Mouse (Mus musculus) kidney, adult 10 weeks (tissue): ENCODE data around the gene Crnn. TPM values are rescaled to one million over a fixed set of nuclear protein-coding genes. Genes with fewer than 3 reads are reported as not detected.

ENCODE experiments used
- polyA plus RNA-seq: library from polyadenylated mRNA; stranded (reverse); fragments of 350-450 nt; fragmentation: Illumina TruSeq; extraction: RNeasy Lipid Tissue Mini Kit (QIAGEN cat#74804); gene quantifications from one replicate; pipeline ENCODE4 v1.2.3, GENCODE M21; 2014; ENCODE audit warnings: low read depth, low replicate concordance

Crnn gene
- polyA plus RNA-seq = not detected

GRCm38 (mm10) chr3:93144510-93145051, at the start of gene Crnn:
Gene Crnn, plus strand, starts transcription at chr3:93144787.

DNA sequence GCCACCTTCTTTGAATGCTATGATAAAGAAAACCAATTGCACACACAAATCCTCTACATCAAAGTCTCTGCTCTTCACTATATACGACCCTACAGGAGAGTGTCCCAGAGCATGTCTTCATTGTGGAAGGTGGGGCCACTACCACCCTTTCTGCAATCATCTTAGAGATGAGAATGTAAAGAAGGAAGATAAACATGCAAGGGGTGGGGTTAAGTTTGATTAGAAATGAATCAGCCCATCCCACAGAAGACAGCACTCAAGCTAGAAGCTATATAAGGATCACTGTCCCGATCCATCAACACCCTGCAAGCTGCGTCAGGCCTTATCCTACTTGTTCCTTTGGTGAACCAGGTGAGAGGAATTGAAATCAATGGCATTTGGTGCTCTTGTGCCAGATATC, 52.4 kb downstream of the Crnn start, which contains the start of gene Flg2:
TSS of gene Flg2 (plus strand) at position 301 of the 400 bp plus-strand sequence.

Other genes starting within 250 kb of the Crnn start
- not detected for gene Lce3a, start 218.6 kb upstream of the Crnn start, polyA plus RNA-seq
- not detected for gene Lce3b, start 211.8 kb upstream of the Crnn start, polyA plus RNA-seq
- gene Lce3c, start 200.3 kb upstream of the Crnn start, polyA plus RNA-seq = not detected
- gene Lce3d, start 187.4 kb upstream of the Crnn start, polyA plus RNA-seq = not detected
- gene Lce3e, start 177.7 kb upstream of the Crnn start, polyA plus RNA-seq = not detected
- gene Lce3f, start 152.6 kb upstream of the Crnn start, polyA plus RNA-seq = not detected
- not detected for gene Crct1, start 129.1 kb upstream of the Crnn start, polyA plus RNA-seq
- not detected for gene Lce1m, start 125.7 kb upstream of the Crnn start, polyA plus RNA-seq
- not detected for gene Gm4858, start 76.0 kb upstream of the Crnn start, polyA plus RNA-seq
- gene Flg2, start 52.5 kb downstream of the Crnn start, polyA plus RNA-seq = not detected
- not detected for gene Flg, start 128.7 kb downstream of the Crnn start, polyA plus RNA-seq
- not detected for gene Hrnr, start 175.0 kb downstream of the Crnn start, polyA plus RNA-seq
- not detected for gene Rptn, start 248.9 kb downstream of the Crnn start, polyA plus RNA-seq